Mouse (Mus musculus) erythroblast, embryonic 14.5 days (primary cell): ENCODE data around the gene Pip4k2a. TPM values are rescaled to one million over a fixed set of nuclear protein-coding genes. Genes with fewer than 3 reads are reported as not detected.

Source experiments
- H3K27me3 ChIP-seq: 2 replicates; pipeline ENCODE4 v1.6.1; 2012; ENCODE audit warnings: inconsistent platforms; ENCODE audit not compliant: control insufficient read depth
- H3K36me3 ChIP-seq: 2 replicates; pipeline ENCODE4 v1.6.1; 2012; ENCODE audit warnings: mild to moderate bottlenecking, inconsistent platforms; ENCODE audit not compliant: control insufficient read depth
- H3K4me1 ChIP-seq: 2 replicates; pipeline ENCODE4 v1.6.1; 2012; ENCODE audit warnings: inconsistent platforms; ENCODE audit not compliant: control insufficient read depth
- H3K4me3 ChIP-seq: replicated peaks from 2 replicates; pipeline ENCODE3; 2012; ENCODE audit warnings: moderate library complexity, mild to moderate bottlenecking, inconsistent platforms
- H3K9me3 ChIP-seq: 2 replicates; pipeline ENCODE4 v1.6.1; 2012; ENCODE audit warnings: low read length, inconsistent platforms, mixed read lengths; ENCODE audit not compliant: control insufficient read depth
- GATA1 ChIP-seq: IDR thresholded peaks from 2 replicates; pipeline ENCODE4 v1.6.1; 2012; ENCODE audit warnings: low read length, inconsistent platforms, mixed read lengths
- TAL1 ChIP-seq: IDR thresholded peaks from 3 replicates; pipeline ENCODE4 v1.6.1; 2012; ENCODE audit warnings: low read length, inconsistent platforms, mixed read lengths
- polyA plus RNA-seq: library from polyadenylated mRNA; stranded (reverse); fragments of >175 nt; gene quantifications from 2 replicates; pipeline ENCODE4 v1.2.3, GENCODE M21; 2012

Gene Pip4k2a
- polyA plus RNA-seq, 1 experiment, result 3.8 TPM

DNA sequence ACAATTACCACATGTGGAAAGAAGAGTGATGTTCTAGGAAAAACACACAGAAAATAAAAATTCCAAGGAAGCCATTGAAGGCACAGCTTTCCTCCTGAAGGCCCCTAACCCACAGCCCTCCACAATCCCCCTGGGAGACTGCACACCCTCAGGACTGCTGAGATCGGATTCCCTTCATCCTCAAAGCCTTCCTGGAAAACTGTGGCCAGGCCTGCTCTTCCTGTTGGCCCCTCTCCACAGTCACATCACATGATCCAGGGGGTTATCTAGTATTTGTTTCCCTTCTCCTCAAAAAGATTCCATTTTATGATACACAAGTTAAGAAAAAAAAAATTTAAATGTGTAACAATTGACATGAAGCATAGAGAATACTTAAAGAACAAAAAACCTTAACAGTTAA lies 59.7 kb downstream of the Pip4k2a start:
- Histone ChIP-seq H3K36me3 (peaks cover 39% of the 10 kb centered on the region), H3K27me3 (no peaks in the 10 kb centered on the region), H3K4me3 (no peak overlapping the region), H3K9me3 (no peaks in the 10 kb centered on the region), H3K4me1 (peaks cover 97% of the 10 kb centered on the region)
- no peak for TF ChIP-seq GATA1
- TF ChIP-seq TAL1, result no peak

- peaks cover 92% of the 10 kb centered on the region for H3K4me1 ChIP-seq
These were observed 60.3 kb downstream of the Pip4k2a start for GRCm38 (mm10) chr2:18937611-18938010.

DNA sequence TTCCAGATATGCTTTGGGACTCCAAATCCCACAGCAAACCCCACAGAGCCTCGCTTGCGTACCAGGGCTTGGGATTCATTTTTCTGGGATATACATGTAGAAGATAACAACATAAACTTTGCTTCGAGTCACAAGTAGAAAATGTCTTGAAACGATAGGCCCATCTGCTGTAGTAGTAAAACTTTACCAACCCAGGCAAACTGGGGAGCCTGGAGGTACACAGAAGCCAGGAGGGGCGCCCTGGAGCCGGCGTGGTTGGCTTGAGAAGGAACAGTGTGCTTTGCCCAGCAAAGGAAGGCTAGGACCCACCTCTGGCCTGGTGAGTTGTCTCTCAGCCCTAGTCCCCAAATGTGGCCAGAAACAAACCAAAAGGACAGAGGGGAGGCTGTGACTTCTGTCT lies 61.5 kb downstream of the Pip4k2a start:
- H3K4me3 ChIP-seq, result no peak overlapping the region
- TF ChIP-seq GATA1 (no peak), TAL1 (no peak)
- peaks cover 37% of the 10 kb centered on the region for H3K36me3 ChIP-seq
- no peaks in the 10 kb centered on the region for H3K27me3 ChIP-seq
- H3K4me1 ChIP-seq, result peaks cover 82% of the 10 kb centered on the region
- no peaks in the 10 kb centered on the region for H3K9me3 ChIP-seq

More at GRCm38 (mm10) chr2:18937611-18938010, 60.3 kb downstream of the Pip4k2a start:
- peaks cover 38% of the 10 kb centered on the region for H3K36me3 ChIP-seq
- H3K27me3 ChIP-seq, result no peaks in the 10 kb centered on the region
- TF ChIP-seq TAL1 (no peak), GATA1 (no peak)
- H3K4me3 ChIP-seq, result no peak overlapping the region
- no peaks in the 10 kb centered on the region for H3K9me3 ChIP-seq

DNA sequence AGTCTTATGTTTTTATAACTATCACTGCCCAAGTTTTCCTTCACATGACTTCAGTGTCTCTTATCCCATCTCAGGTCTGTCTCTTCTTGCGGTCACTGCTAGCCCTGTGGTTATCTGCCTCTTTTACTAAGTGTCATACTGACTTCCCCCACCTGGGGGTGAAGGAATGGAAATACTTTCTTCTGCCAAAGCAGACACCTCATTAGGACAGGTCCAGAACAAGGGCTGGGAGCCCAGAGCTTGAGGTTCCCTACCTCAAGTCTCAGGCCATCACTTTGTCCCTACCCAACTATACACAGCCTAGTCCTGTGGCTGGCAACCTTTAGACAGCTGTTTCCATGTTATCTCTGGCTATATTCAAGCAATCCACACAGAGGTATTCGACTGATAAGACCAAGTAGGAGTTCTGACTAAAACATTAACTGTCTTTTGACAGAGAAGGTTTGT lies 62.3 kb downstream of the Pip4k2a start:
- TF ChIP-seq TAL1 (peak; percentile 60; the same call in 2 of the 3 replicates), GATA1 (peak; percentile 58)
- Histone ChIP-seq H3K4me1 (peaks cover 73% of the 10 kb centered on the region), H3K4me3 (no peak overlapping the region), H3K36me3 (peaks cover 34% of the 10 kb centered on the region), H3K9me3 (no peaks in the 10 kb centered on the region), H3K27me3 (no peaks in the 10 kb centered on the region)

- TF ChIP-seq TAL1, result no peak
- TF ChIP-seq GATA1, result no peak
- no peak overlapping the region for H3K4me3 ChIP-seq
- H3K27me3 ChIP-seq, result no peaks in the 10 kb centered on the region
- H3K4me1 ChIP-seq, result peaks cover 67% of the 10 kb centered on the region
- H3K9me3 ChIP-seq, result no peaks in the 10 kb centered on the region
- H3K36me3 ChIP-seq, result peaks cover 39% of the 10 kb centered on the region
These were observed 63.8 kb downstream of the Pip4k2a start for GRCm38 (mm10) chr2:18934131-18934530.

GRCm38 (mm10) chr2:18933418-18933817 lies 64.5 kb downstream of the Pip4k2a start:
- TF ChIP-seq GATA1, result no peak
- peaks cover 67% of the 10 kb centered on the region for H3K4me1 ChIP-seq
- H3K36me3 ChIP-seq, result peaks cover 39% of the 10 kb centered on the region
- H3K27me3 ChIP-seq, result no peaks in the 10 kb centered on the region
- no peaks in the 10 kb centered on the region for H3K9me3 ChIP-seq
- no peak overlapping the region for H3K4me3 ChIP-seq

GRCm38 (mm10) chr2:18930318-18931060 lies 67.4 kb downstream of the Pip4k2a start:
- no peaks in the 10 kb centered on the region for H3K9me3 ChIP-seq
- H3K4me1 ChIP-seq, result peaks cover 52% of the 10 kb centered on the region
- H3K4me3 ChIP-seq, result no peak overlapping the region
- H3K27me3 ChIP-seq, result no peaks in the 10 kb centered on the region
- no peak for TF ChIP-seq TAL1
- TF ChIP-seq GATA1, result no peak
- H3K36me3 ChIP-seq, result peaks cover 26% of the 10 kb centered on the region

- TF ChIP-seq GATA1 (no peak), TAL1 (no peak)
- no peak overlapping the region for H3K4me3 ChIP-seq
- peaks cover 39% of the 10 kb centered on the region for H3K4me1 ChIP-seq
- H3K27me3 ChIP-seq, result no peaks in the 10 kb centered on the region
- peaks cover 16% of the 10 kb centered on the region for H3K36me3 ChIP-seq
- H3K9me3 ChIP-seq, result no peaks in the 10 kb centered on the region
These were observed 69.2 kb downstream of the Pip4k2a start for GRCm38 (mm10) chr2:18928597-18929257.

DNA sequence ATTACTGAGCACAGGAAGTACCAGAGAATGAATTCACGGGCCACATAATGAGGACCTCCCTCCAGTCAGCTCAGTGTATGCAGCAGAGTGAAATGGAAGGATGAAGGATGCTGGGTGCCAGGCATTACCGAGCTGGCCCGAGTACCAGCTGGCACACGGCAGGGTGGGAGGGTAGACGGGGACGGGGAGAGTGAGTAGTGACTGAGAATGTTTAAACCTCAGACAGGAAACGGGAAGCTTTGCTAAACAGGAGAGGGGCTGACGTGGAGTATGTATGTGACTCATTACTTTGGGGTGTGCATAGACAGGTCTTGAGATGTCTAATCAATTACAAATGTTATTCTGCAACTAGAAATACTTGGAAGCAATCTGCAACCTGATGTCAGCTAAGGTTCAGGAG lies 69.7 kb downstream of the Pip4k2a start:
- Histone ChIP-seq H3K27me3 (no peaks in the 10 kb centered on the region), H3K9me3 (no peaks in the 10 kb centered on the region), H3K36me3 (peaks cover 11% of the 10 kb centered on the region), H3K4me3 (no peak overlapping the region), H3K4me1 (peaks cover 36% of the 10 kb centered on the region)
- TF ChIP-seq TAL1 (no peak), GATA1 (no peak)
